In genomic region chr4:57249108-57249507, GRCm38 (mm10) we compare ENCODE assay signal across 16 mouse cellular contexts. TPM values are rescaled to one million over a fixed set of nuclear protein-coding genes. Genes with fewer than 3 reads are reported as not detected.
DNase-seq lines count a peak whose midpoint lies in the region; ATAC-seq lines count a peak whose summit lies in the region.
"Had no signal": no experiment of that assay in that cellular context is flagged by ENCODE, and none has a peak within 500 bp of the region (broad histone marks: within the 10 kb centered on the region; RNA-seq: fewer than 3 reads in every experiment).

No protein-coding gene starts in this region.

- intact Hi-C loops in gastrocnemius, postnatal 14 days (cut with DNase I; ENCODE audit: low total_unique reads) = no loop called here
- intact Hi-C loops in left cerebral cortex, postnatal 10 days (cut with DNase I) = no loop called here

- H3K27me3 ChIP-seq in midbrain, embryonic 16.5 days (ENCODE audit: control insufficient read depth, insufficient read depth, low read depth, low read length) = no peaks in the 10 kb centered on the region
- no peaks in the 10 kb centered on the region for H3K27me3 ChIP-seq in midbrain, embryonic 10.5 days (ENCODE audit: low read depth, poor library complexity, severe bottlenecking)
- H3K27me3 ChIP-seq in limb, embryonic 11.5 days (ENCODE audit: control insufficient read depth, insufficient read depth, low read length) = no peaks in the 10 kb centered on the region
- H3K27me3 ChIP-seq: midbrain, embryonic 15.5 days had no signal

- no peak overlapping the region for H3K4me2 ChIP-seq in midbrain, embryonic 16.5 days (ENCODE audit: low read length)
- peak overlapping the region; percentile 0; the same call in 1 of the 2 replicates for H3K4me2 ChIP-seq in limb, embryonic 11.5 days (ENCODE audit: low read depth, severe bottlenecking)
- H3K4me2 ChIP-seq: midbrain, embryonic 15.5 days had no signal

- ATAC-seq in midbrain, embryonic 16.5 days = 0 out of 2 replicates have a peak, but pooled peaks have one; percentile 13
- 0 out of 2 replicates have a peak, but pooled peaks have one; percentile 23 for ATAC-seq in limb, embryonic 11.5 days (ENCODE audit: insufficient number of reproducible peaks, low FRiP score, low TSS enrichment, low read depth)
- ATAC-seq: forebrain, embryonic 16.5 days; midbrain, embryonic 15.5 days had no signal

- peak; percentile 13 for DNase-seq in gastrocnemius, postnatal 14 days
- no peak for DNase-seq in gastrocnemius, postnatal 4 days (ENCODE audit: low spot score in 2 of 2)
- no peak for DNase-seq in midbrain, embryonic 10.5 days (ENCODE audit: low spot score)
- peak; percentile 42 for DNase-seq in limb, embryonic 11.5 days (ENCODE audit: low spot score)
- DNase-seq in left cerebral cortex, postnatal 10 days (ENCODE audit: extremely low spot score in 1 of 2, low spot score in 2 of 2) = no peak
- no peak for DNase-seq in right cerebral cortex, postnatal 4 days
- DNase-seq in adipocyte (ENCODE audit: low spot score) = no peak
- DNase-seq: B cell, adult 2 months; cerebellum, postnatal 25 days; kidney, adult 8-10 months; right cerebral cortex, adult 18-20 months had no signal

- 61% methylated on average over 8 of the region's 8 CpGs for WGBS in midbrain, embryonic 16.5 days
- WGBS in midbrain, embryonic 10.5 days = 68% methylated on average over 8 of the region's 8 CpGs
- WGBS in limb, embryonic 11.5 days = 4% methylated on average over 8 of the region's 8 CpGs

- H3K4me3 ChIP-seq in midbrain, embryonic 16.5 days (ENCODE audit: low read depth, low read length) = no peak overlapping the region
- H3K4me3 ChIP-seq in midbrain, embryonic 10.5 days = no peak overlapping the region
- no peak overlapping the region for H3K4me3 ChIP-seq in limb, embryonic 11.5 days (ENCODE audit: low read depth, low read length)
- H3K4me3 ChIP-seq: midbrain, embryonic 15.5 days had no signal

- no peaks in the 10 kb centered on the region for H3K9me3 ChIP-seq in midbrain, embryonic 16.5 days (replicated peaks; ENCODE audit: control insufficient read depth, low read length, poor library complexity, severe bottlenecking)
- no peaks in the 10 kb centered on the region for H3K9me3 ChIP-seq in midbrain, embryonic 10.5 days (replicated peaks)
- H3K9me3 ChIP-seq in limb, embryonic 11.5 days (ENCODE audit: control insufficient read depth, low read length) = no peaks in the 10 kb centered on the region
- H3K9me3 ChIP-seq: midbrain, embryonic 15.5 days had no signal

- H3K36me3 ChIP-seq in midbrain, embryonic 16.5 days (ENCODE audit: control insufficient read depth, insufficient read depth, low read length) = no peaks in the 10 kb centered on the region
- H3K36me3 ChIP-seq in midbrain, embryonic 10.5 days = no peaks in the 10 kb centered on the region
- no peaks in the 10 kb centered on the region for H3K36me3 ChIP-seq in limb, embryonic 11.5 days (ENCODE audit: control insufficient read depth, insufficient read depth, low read length)
- H3K36me3 ChIP-seq: G1E; midbrain, embryonic 15.5 days had no signal

- no peak overlapping the region for H3K27ac ChIP-seq in midbrain, embryonic 16.5 days (ENCODE audit: low read length)
- H3K27ac ChIP-seq in midbrain, embryonic 10.5 days (replicated peaks) = no peak overlapping the region
- 0 out of 2 replicates have a peak overlapping the region, but pooled peaks have one; percentile 36 for H3K27ac ChIP-seq in limb, embryonic 11.5 days (replicated peaks; ENCODE audit: low read depth, low read length)
- H3K27ac ChIP-seq: liver, embryonic 14.5 days; midbrain, embryonic 15.5 days had no signal

- H3K4me1 ChIP-seq in midbrain, embryonic 16.5 days (ENCODE audit: control insufficient read depth, insufficient read depth, low read length) = no peaks in the 10 kb centered on the region
- H3K4me1 ChIP-seq in midbrain, embryonic 10.5 days = peaks cover 4% of the 10 kb centered on the region; the same call in 1 of the 2 replicates
- H3K4me1 ChIP-seq in limb, embryonic 11.5 days (ENCODE audit: control insufficient read depth, insufficient read depth, low read length) = peaks cover 9% of the 10 kb centered on the region

- H3K9ac ChIP-seq in midbrain, embryonic 16.5 days (ENCODE audit: low read depth, low read length) = no peak overlapping the region
- H3K9ac ChIP-seq in limb, embryonic 11.5 days (ENCODE audit: low read length) = no peak overlapping the region
- H3K9ac ChIP-seq: liver, embryonic 14.5 days; midbrain, embryonic 15.5 days had no signal

RNA-seq across cellular contexts. Expression of gene Ptpn3, which starts 52.5 kb away (rescaled TPM):
- total RNA-seq in gastrocnemius, postnatal 14 days (2021) = 10 to 100 TPM; 18.8 to 24.3 TPM
- total RNA-seq in gastrocnemius, postnatal 4 days (2021) = 10 to 100 TPM; 11.0 to 15.6 TPM
- 2.3 and 3.0 TPM in 2 replicates for polyA plus RNA-seq in midbrain, embryonic 16.5 days (2015; fragmentation: Nextera tagmentation; extraction: Ambion mirVana)
- polyA plus RNA-seq in midbrain, embryonic 10.5 days (2016; fragmentation: Nextera tagmentation; extraction: Ambion mirVana) = 0.78 TPM in 2 replicates
- polyA plus RNA-seq in limb, embryonic 11.5 days (2014; fragmentation: Nextera tagmentation; extraction: Ambion mirVana) = 0.73 and 1.2 TPM in 2 replicates
- total RNA-seq in left cerebral cortex, postnatal 10 days (2021) = 10 to 100 TPM; 23.2 to 25.7 TPM
- polyA plus RNA-seq: G1E had no signal

Comparison
In these comparisons a context has a peak if more than half of its experiments do, and no peak if none do; other contexts are left out.
1. DNase-seq: peak in gastrocnemius, postnatal 14 days (single experiment) and limb, embryonic 11.5 days (single experiment); none in gastrocnemius, postnatal 4 days (0 of 2), midbrain, embryonic 10.5 days (single experiment), left cerebral cortex, postnatal 10 days (0 of 2), right cerebral cortex, postnatal 4 days (single experiment) and adipocyte (single experiment).